Mouse (Mus musculus): ENCODE results near the gene Mb.

Mb gene

GRCm38 (mm10) chr15:77027117-77027516, 23.4 kb downstream of the Mb start:
- DNase-seq (ENCODE audit: low read depth): no peak

- DNase-seq (ENCODE audit: low read depth): no peak
These were observed 24.4 kb downstream of the Mb start for GRCm38 (mm10) chr15:77025884-77026583.

- no peak for DNase-seq (ENCODE audit: low read depth)
These were observed 28.0 kb downstream of the Mb start for GRCm38 (mm10) chr15:77022401-77022957.

- peak; percentile 79 for DNase-seq (ENCODE audit: low read depth)
These were observed 28.6 kb downstream of the Mb start for GRCm38 (mm10) chr15:77021851-77022250.

- no peak for DNase-seq (ENCODE audit: low read depth)
These were observed 29.4 kb downstream of the Mb start for GRCm38 (mm10) chr15:77021056-77021455.

- DNase-seq (ENCODE audit: low read depth): no peak
These were observed 30.3 kb downstream of the Mb start for GRCm38 (mm10) chr15:77020136-77020535.

GRCm38 (mm10) chr15:77019533-77019932, 30.9 kb downstream of the Mb start:
- DNase-seq (ENCODE audit: low read depth): no peak

- peak; percentile 69 for DNase-seq (ENCODE audit: low read depth)
These were observed 31.6 kb downstream of the Mb start for GRCm38 (mm10) chr15:77018740-77019340.

GRCm38 (mm10) chr15:77017897-77018296, 32.6 kb downstream of the Mb start:
- no peak for DNase-seq (ENCODE audit: low read depth)

- no peak for DNase-seq (ENCODE audit: low read depth)
These were observed 34.0 kb downstream of the Mb start for GRCm38 (mm10) chr15:77016509-77016908.

GRCm38 (mm10) chr15:77014985-77015384, 35.5 kb downstream of the Mb start:
- no peak for DNase-seq (ENCODE audit: low read depth)

- DNase-seq (ENCODE audit: low read depth): no peak
These were observed 36.0 kb downstream of the Mb start for GRCm38 (mm10) chr15:77014431-77014830.

GRCm38 (mm10) chr15:77013753-77014241, 36.7 kb downstream of the Mb start:
- peak; percentile 72 for DNase-seq (ENCODE audit: low read depth)

GRCm38 (mm10) chr15:77008851-77009250, 41.6 kb downstream of the Mb start:
- DNase-seq (ENCODE audit: low read depth): no peak

- peak; percentile 76 for DNase-seq (ENCODE audit: low read depth)
These were observed 46.6 kb downstream of the Mb start for GRCm38 (mm10) chr15:77003868-77004215.

GRCm38 (mm10) chr15:77003173-77003867, 47.1 kb downstream of the Mb start:
- no peak for DNase-seq (ENCODE audit: low read depth)

- no peak for DNase-seq (ENCODE audit: low read depth)
These were observed 51.4 kb downstream of the Mb start for GRCm38 (mm10) chr15:76998878-76999588.

GRCm38 (mm10) chr15:76998048-76998447, 52.4 kb downstream of the Mb start:
- DNase-seq (ENCODE audit: low read depth): no peak

GRCm38 (mm10) chr15:76994413-76994812, 56.1 kb downstream of the Mb start:
- DNase-seq (ENCODE audit: low read depth): no peak

- no peak for DNase-seq (ENCODE audit: low read depth)
These were observed 62.9 kb downstream of the Mb start for GRCm38 (mm10) chr15:76987542-76988094.

- DNase-seq (ENCODE audit: low read depth): no peak
These were observed 63.3 kb downstream of the Mb start for GRCm38 (mm10) chr15:76987137-76987536.

GRCm38 (mm10) chr15:76982745-76983144, 67.7 kb downstream of the Mb start:
- peak; percentile 74 for DNase-seq (ENCODE audit: low read depth)
